Mouse (Mus musculus) testis, adult 2 months (tissue): ENCODE results near the gene Wdr73.

Source experiments
- CTCF ChIP-seq: fragments of 200-500 bp; IDR thresholded peaks from 2 replicates; pipeline ENCODE4 v1.5.1; 2012; ENCODE audit warnings: low read depth, mild to moderate bottlenecking, inconsistent platforms, low read length, moderate library complexity; ENCODE audit not compliant: control insufficient read depth, insufficient read depth, insufficient replicate concordance
- POLR2A ChIP-seq: fragments of 200-500 bp; IDR thresholded peaks from 2 replicates; pipeline ENCODE4 v1.6.1; 2012; ENCODE audit warnings: low read depth, mild to moderate bottlenecking, inconsistent platforms, low read length, moderate library complexity; ENCODE audit not compliant: control insufficient read depth

DNA sequence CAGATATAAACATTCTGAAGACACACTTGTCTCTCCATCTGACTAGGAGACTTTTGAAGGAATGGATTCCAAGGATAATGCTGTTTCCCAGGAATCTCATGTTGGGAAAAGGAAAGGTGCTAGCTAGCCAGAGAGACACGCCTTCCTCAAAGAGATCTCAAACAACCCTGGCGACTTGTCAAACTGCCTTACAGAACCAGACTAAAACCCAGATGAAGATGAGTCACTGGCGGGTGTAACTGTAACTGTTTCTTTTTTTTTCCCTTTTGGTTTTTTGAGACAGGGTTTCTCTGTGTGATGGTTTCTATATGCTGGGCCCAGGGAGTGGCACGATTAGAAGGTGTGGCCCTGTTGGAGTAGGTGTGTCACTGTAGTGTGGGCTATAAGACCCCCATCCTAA lies 60.1 kb downstream of the Wdr73 start:
- TF ChIP-seq CTCF (no peak), POLR2A (no peak)
